Mouse (Mus musculus) small intestine, adult 2 months (tissue): ENCODE measurements around the gene Cldnd2. TPM values are rescaled to one million over a fixed set of nuclear protein-coding genes. Genes with fewer than 3 reads are reported as not detected.

Experiments
- H3K27ac ChIP-seq: fragments of 200-500 bp; 2 replicates; pipeline ENCODE4 v1.5.1; 2012; ENCODE audit warnings: low read depth, low read length, control low read depth, inconsistent platforms; ENCODE audit not compliant: insufficient read depth
- H3K27me3 ChIP-seq: fragments of 200-500 bp; 2 replicates; pipeline ENCODE4 v1.6.1; 2012; ENCODE audit warnings: mild to moderate bottlenecking, moderate library complexity, low read length, inconsistent platforms; ENCODE audit not compliant: control insufficient read depth, insufficient read depth
- H3K36me3 ChIP-seq: fragments of 200-500 bp; 2 replicates; pipeline ENCODE4 v1.6.1; 2012; ENCODE audit warnings: mild to moderate bottlenecking, low read length, control low read depth, inconsistent platforms; ENCODE audit not compliant: control insufficient read depth, insufficient read depth
- H3K4me1 ChIP-seq: fragments of 200-500 bp; 2 replicates; pipeline ENCODE4 v1.6.1; 2012; ENCODE audit warnings: low read length, inconsistent platforms, mixed read lengths; ENCODE audit not compliant: control insufficient read depth, insufficient read depth, insufficient read length
- H3K4me3 ChIP-seq: fragments of 200-500 bp; 2 replicates; pipeline ENCODE4 v1.5.1; 2012; ENCODE audit warnings: low read depth, mild to moderate bottlenecking, control low read depth, inconsistent platforms, low read length, moderate library complexity
- CTCF ChIP-seq: fragments of 200-500 bp; IDR thresholded peaks from 2 replicates; pipeline ENCODE4 v1.5.1; 2012; ENCODE audit warnings: low read depth, mild to moderate bottlenecking, control low read depth, inconsistent platforms, low read length, moderate library complexity, mixed read lengths; ENCODE audit not compliant: insufficient replicate concordance, insufficient read length; ENCODE audit errors: extremely low read depth
- POLR2A ChIP-seq: fragments of 200-500 bp; IDR thresholded peaks from 2 replicates; pipeline ENCODE4 v1.6.1; 2012; ENCODE audit warnings: low read depth, mild to moderate bottlenecking, control low read depth, inconsistent platforms, low read length, moderate library complexity
- WGBS: fragments of 180-500 bp; shearing (Covaris S2); methylation state at CpG from one replicate; pipeline ENCODE4 v1.1.7; 2018; 5-methylcytosine and 5-hydroxymethylcytosine counted together
- polyA plus RNA-seq: library from polyadenylated mRNA; depleted of rRNA; stranded (reverse); fragments of >200 nt; gene quantifications from 2 replicates; pipeline ENCODE4 v1.2.3, GENCODE M21; 2012

The Cldnd2 gene
- polyA plus RNA-seq, 1 experiment: not detected

GRCm38 (mm10) chr7:43463976-43464375 lies 23.4 kb downstream of the Cldnd2 start:
- Histone ChIP-seq H3K27me3 (no peaks in the 10 kb centered on the region), H3K36me3 (no peaks in the 10 kb centered on the region), H3K4me3 (no peak overlapping the region), H3K27ac (no peak overlapping the region), H3K4me1 (peaks cover 6% of the 10 kb centered on the region; the same call in 1 of the 2 replicates)
- TF ChIP-seq CTCF (no peak), POLR2A (no peak)
- WGBS: 80% methylated on average over 7 of the region's 7 CpGs

- Histone ChIP-seq H3K4me3 (peak overlapping the region; percentile 68), H3K27ac (no peak overlapping the region), H3K4me1 (peaks cover 6% of the 10 kb centered on the region; the same call in 1 of the 2 replicates), H3K27me3 (no peaks in the 10 kb centered on the region), H3K36me3 (no peaks in the 10 kb centered on the region)
- TF ChIP-seq CTCF (no peak; the same call in 1 of the 2 replicates), POLR2A (no peak)
- WGBS: 6% methylated on average over 35 of the region's 35 CpGs
Observed at GRCm38 (mm10) chr7:43464864-43465343, 24.3 kb downstream of the Cldnd2 start.

GRCm38 (mm10) chr7:43465344-43466098 lies 24.9 kb downstream of the Cldnd2 start:
- no peaks in the 10 kb centered on the region for H3K36me3 ChIP-seq
- H3K4me3 ChIP-seq: peak overlapping the region; percentile 68
- peaks cover 6% of the 10 kb centered on the region; the same call in 1 of the 2 replicates for H3K4me1 ChIP-seq
- H3K27me3 ChIP-seq: no peaks in the 10 kb centered on the region
- WGBS: under 1% methylated on average over 33 of the region's 33 CpGs
- TF ChIP-seq CTCF: no peak
- no peak for TF ChIP-seq POLR2A
- peak overlapping the region; percentile 14; the same call in 1 of the 2 replicates for H3K27ac ChIP-seq

GRCm38 (mm10) chr7:43466099-43466694 lies 25.6 kb downstream of the Cldnd2 start:
- no peaks in the 10 kb centered on the region for H3K36me3 ChIP-seq
- H3K4me3 ChIP-seq: peak overlapping the region; percentile 68
- peak overlapping the region; percentile 6; the same call in 1 of the 2 replicates for H3K27ac ChIP-seq
- TF ChIP-seq CTCF: peak; percentile 90
- TF ChIP-seq POLR2A: no peak
- H3K27me3 ChIP-seq: no peaks in the 10 kb centered on the region
- WGBS: under 1% methylated on average over 33 of the region's 33 CpGs
- H3K4me1 ChIP-seq: peaks cover 6% of the 10 kb centered on the region; the same call in 1 of the 2 replicates

- Histone ChIP-seq H3K27me3 (no peaks in the 10 kb centered on the region), H3K4me1 (no peaks in the 10 kb centered on the region), H3K4me3 (no peak overlapping the region), H3K27ac (no peak overlapping the region), H3K36me3 (no peaks in the 10 kb centered on the region)
- 49% methylated on average over 8 of the region's 8 CpGs for WGBS
- TF ChIP-seq POLR2A (no peak), CTCF (peak; percentile 75; the same call in 1 of the 2 replicates)
Observed at GRCm38 (mm10) chr7:43470373-43470772, 29.8 kb downstream of the Cldnd2 start.

- 9% methylated on average over 23 of the region's 23 CpGs for WGBS
Observed at GRCm38 (mm10) chr7:43475706-43476105, 35.1 kb downstream of the Cldnd2 start.

GRCm38 (mm10) chr7:43476376-43476775 lies 35.8 kb downstream of the Cldnd2 start:
- TF ChIP-seq POLR2A (no peak), CTCF (no peak)
- H3K27ac ChIP-seq: no peak overlapping the region
- H3K36me3 ChIP-seq: no peaks in the 10 kb centered on the region
- H3K27me3 ChIP-seq: peaks cover 18% of the 10 kb centered on the region
- H3K4me1 ChIP-seq: no peaks in the 10 kb centered on the region
- WGBS: 13% methylated on average over 13 of the region's 13 CpGs
- H3K4me3 ChIP-seq: no peak overlapping the region

More at GRCm38 (mm10) chr7:43475706-43476105, 35.1 kb downstream of the Cldnd2 start:
- Histone ChIP-seq H3K27me3 (peaks cover 18% of the 10 kb centered on the region), H3K27ac (no peak overlapping the region), H3K4me1 (no peaks in the 10 kb centered on the region), H3K4me3 (no peak overlapping the region), H3K36me3 (no peaks in the 10 kb centered on the region)
- no peak for TF ChIP-seq POLR2A
- TF ChIP-seq CTCF: no peak
